Mouse (Mus musculus): ENCODE data around the gene Ccdc63. TPM values are rescaled to one million over a fixed set of nuclear protein-coding genes. Genes with fewer than 3 reads are reported as not detected.
A peak's percentile ranks its signal among the peaks of the same experiment; 100 is the strongest.

Ccdc63 gene
- polyA plus RNA-seq, 1 experiment from 2014 or later: not detected

- H3K4me3 ChIP-seq (ENCODE audit: low read depth, low read length): no peak overlapping the region
- H3K4me2 ChIP-seq (replicated peaks; ENCODE audit: low read depth, low read length): no peak overlapping the region
- no peak for DNase-seq (ENCODE audit: low spot score)
- 82% methylated on average over 8 of the region's 8 CpGs for WGBS
- H3K4me1 ChIP-seq (replicated peaks; ENCODE audit: control insufficient read depth, insufficient read depth, low read length): no peaks in the 10 kb centered on the region
- no peak for ATAC-seq (ENCODE audit: low FRiP score)
- H3K27ac ChIP-seq (ENCODE audit: low read depth, low read length): no peak overlapping the region
- no peaks in the 10 kb centered on the region for H3K27me3 ChIP-seq (ENCODE audit: control insufficient read depth, insufficient read depth, low read length)
- H3K9me3 ChIP-seq (ENCODE audit: control insufficient read depth, low read length): no peaks in the 10 kb centered on the region
- no peak overlapping the region for H3K9ac ChIP-seq (ENCODE audit: low read depth, low read length)
- no peaks in the 10 kb centered on the region for H3K36me3 ChIP-seq (ENCODE audit: control insufficient read depth, insufficient read depth, low read length)
Observed at GRCm38 (mm10) chr5:122089664-122090063, 51.0 kb downstream of the Ccdc63 start.

- Histone ChIP-seq H3K9ac (ENCODE audit: low read depth, low read length) (no peak overlapping the region), H3K4me2 (replicated peaks; ENCODE audit: low read depth, low read length) (no peak overlapping the region), H3K4me1 (replicated peaks; ENCODE audit: control insufficient read depth, insufficient read depth, low read length) (no peaks in the 10 kb centered on the region), H3K4me3 (ENCODE audit: low read depth, low read length) (no peak overlapping the region), H3K36me3 (ENCODE audit: control insufficient read depth, insufficient read depth, low read length) (no peaks in the 10 kb centered on the region), H3K27ac (ENCODE audit: low read depth, low read length) (no peak overlapping the region), H3K9me3 (ENCODE audit: control insufficient read depth, low read length) (no peaks in the 10 kb centered on the region), H3K27me3 (ENCODE audit: control insufficient read depth, insufficient read depth, low read length) (no peaks in the 10 kb centered on the region)
- 0 out of 2 replicates have a peak, but pooled peaks have one; percentile 30 for ATAC-seq (ENCODE audit: low FRiP score)
- peak; percentile 94 for DNase-seq (ENCODE audit: low spot score)
- WGBS: 3% methylated on average over 5 of the region's 5 CpGs
Observed at GRCm38 (mm10) chr5:122088917-122089316, 51.7 kb downstream of the Ccdc63 start.

GRCm38 (mm10) chr5:122086121-122086520 lies 54.5 kb downstream of the Ccdc63 start:
- H3K9me3 ChIP-seq (ENCODE audit: control insufficient read depth, low read length): no peaks in the 10 kb centered on the region
- ATAC-seq (ENCODE audit: low FRiP score) (no peak), DNase-seq (ENCODE audit: low spot score) (no peak)
- no peaks in the 10 kb centered on the region for H3K36me3 ChIP-seq (ENCODE audit: control insufficient read depth, insufficient read depth, low read length)
- H3K27me3 ChIP-seq (ENCODE audit: control insufficient read depth, insufficient read depth, low read length): no peaks in the 10 kb centered on the region
- H3K4me2 ChIP-seq (replicated peaks; ENCODE audit: low read depth, low read length): no peak overlapping the region
- H3K9ac ChIP-seq (ENCODE audit: low read depth, low read length): no peak overlapping the region
- no peak overlapping the region for H3K27ac ChIP-seq (ENCODE audit: low read depth, low read length)
- 74% methylated on average over 3 of the region's 3 CpGs for WGBS
- H3K4me1 ChIP-seq (replicated peaks; ENCODE audit: control insufficient read depth, insufficient read depth, low read length): no peaks in the 10 kb centered on the region
- H3K4me3 ChIP-seq (ENCODE audit: low read depth, low read length): no peak overlapping the region

DNA sequence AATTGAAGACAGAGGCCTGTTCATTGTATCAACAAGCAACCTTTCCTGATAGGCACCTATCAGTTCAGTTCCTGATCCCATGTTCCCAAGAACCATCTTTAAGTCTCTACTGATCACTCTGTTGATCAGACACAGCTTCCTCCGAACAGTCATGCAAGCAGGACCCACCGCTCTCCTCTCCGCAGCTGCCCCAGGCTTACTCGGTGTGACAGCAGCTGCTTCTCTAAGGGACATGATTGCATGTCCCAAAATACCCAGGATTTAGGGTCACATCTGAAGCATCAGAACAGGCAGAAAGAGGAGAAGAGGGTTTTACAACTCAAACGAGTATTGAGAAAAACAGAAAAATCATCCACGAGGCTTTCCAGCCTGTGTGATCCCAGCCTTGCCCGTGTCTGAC lies 55.3 kb downstream of the Ccdc63 start:
- Histone ChIP-seq H3K27ac (ENCODE audit: low read depth, low read length) (no peak overlapping the region), H3K36me3 (ENCODE audit: control insufficient read depth, insufficient read depth, low read length) (no peaks in the 10 kb centered on the region), H3K4me2 (replicated peaks; ENCODE audit: low read depth, low read length) (no peak overlapping the region), H3K4me1 (replicated peaks; ENCODE audit: control insufficient read depth, insufficient read depth, low read length) (no peaks in the 10 kb centered on the region), H3K27me3 (ENCODE audit: control insufficient read depth, insufficient read depth, low read length) (no peaks in the 10 kb centered on the region), H3K9me3 (ENCODE audit: control insufficient read depth, low read length) (no peaks in the 10 kb centered on the region), H3K9ac (ENCODE audit: low read depth, low read length) (no peak overlapping the region), H3K4me3 (ENCODE audit: low read depth, low read length) (no peak overlapping the region)
- WGBS: 88% methylated on average over 7 of the region's 7 CpGs
- ATAC-seq (ENCODE audit: low FRiP score) (no peak), DNase-seq (ENCODE audit: low spot score) (no peak)

DNA sequence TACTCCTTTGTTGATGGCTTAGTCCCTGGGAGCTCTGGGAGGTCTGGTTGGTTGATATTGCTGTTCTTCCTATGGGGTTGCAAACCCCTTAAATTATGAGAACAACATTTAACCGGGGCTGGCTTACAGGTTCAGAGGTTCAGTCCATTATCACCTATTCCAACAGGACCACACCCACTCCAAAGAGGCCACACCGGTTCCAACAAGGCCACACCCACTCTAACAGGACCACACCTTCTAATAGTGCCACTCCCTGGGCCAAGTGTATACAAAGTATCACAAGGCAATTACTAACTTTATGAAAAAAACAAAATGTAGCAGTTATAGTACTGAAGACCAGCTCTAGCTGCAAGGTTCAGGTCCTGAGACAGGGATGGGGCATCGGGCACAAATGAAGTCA lies 56.2 kb downstream of the Ccdc63 start:
- no peak overlapping the region for H3K4me3 ChIP-seq (ENCODE audit: low read depth, low read length)
- H3K36me3 ChIP-seq (ENCODE audit: control insufficient read depth, insufficient read depth, low read length): no peaks in the 10 kb centered on the region
- WGBS: 69% methylated on average over 3 of the region's 3 CpGs
- no peak overlapping the region for H3K4me2 ChIP-seq (replicated peaks; ENCODE audit: low read depth, low read length)
- H3K9me3 ChIP-seq (ENCODE audit: control insufficient read depth, low read length): no peaks in the 10 kb centered on the region
- H3K4me1 ChIP-seq (replicated peaks; ENCODE audit: control insufficient read depth, insufficient read depth, low read length): no peaks in the 10 kb centered on the region
- no peak for DNase-seq (ENCODE audit: low spot score)
- no peaks in the 10 kb centered on the region for H3K27me3 ChIP-seq (ENCODE audit: control insufficient read depth, insufficient read depth, low read length)
- no peak overlapping the region for H3K27ac ChIP-seq (ENCODE audit: low read depth, low read length)
- H3K9ac ChIP-seq (ENCODE audit: low read depth, low read length): no peak overlapping the region
- no peak for ATAC-seq (ENCODE audit: low FRiP score)

- Histone ChIP-seq H3K27me3 (ENCODE audit: control insufficient read depth, insufficient read depth, low read length) (no peaks in the 10 kb centered on the region), H3K27ac (ENCODE audit: low read depth, low read length) (no peak overlapping the region), H3K9ac (ENCODE audit: low read depth, low read length) (no peak overlapping the region), H3K4me1 (replicated peaks; ENCODE audit: control insufficient read depth, insufficient read depth, low read length) (no peaks in the 10 kb centered on the region), H3K9me3 (ENCODE audit: control insufficient read depth, low read length) (no peaks in the 10 kb centered on the region), H3K4me3 (ENCODE audit: low read depth, low read length) (no peak overlapping the region), H3K4me2 (replicated peaks; ENCODE audit: low read depth, low read length) (no peak overlapping the region), H3K36me3 (ENCODE audit: control insufficient read depth, insufficient read depth, low read length) (no peaks in the 10 kb centered on the region)
- no peak for ATAC-seq (ENCODE audit: low FRiP score)
- 89% methylated on average over 2 of the region's 2 CpGs for WGBS
- no peak for DNase-seq (ENCODE audit: low spot score)
Observed at GRCm38 (mm10) chr5:122083282-122083681, 57.3 kb downstream of the Ccdc63 start.

- ATAC-seq (ENCODE audit: low FRiP score): no peak
- Histone ChIP-seq H3K4me3 (ENCODE audit: low read depth, low read length) (no peak overlapping the region), H3K9me3 (ENCODE audit: control insufficient read depth, low read length) (no peaks in the 10 kb centered on the region), H3K4me2 (replicated peaks; ENCODE audit: low read depth, low read length) (no peak overlapping the region), H3K27ac (ENCODE audit: low read depth, low read length) (no peak overlapping the region), H3K27me3 (ENCODE audit: control insufficient read depth, insufficient read depth, low read length) (no peaks in the 10 kb centered on the region), H3K36me3 (ENCODE audit: control insufficient read depth, insufficient read depth, low read length) (no peaks in the 10 kb centered on the region), H3K9ac (ENCODE audit: low read depth, low read length) (no peak overlapping the region), H3K4me1 (replicated peaks; ENCODE audit: control insufficient read depth, insufficient read depth, low read length) (no peaks in the 10 kb centered on the region)
- no peak for DNase-seq (ENCODE audit: low spot score)
- whole genome bisulfite sequencing: 91% methylated on average over 13 of the region's 13 CpGs
Observed at GRCm38 (mm10) chr5:122081471-122081870, 59.2 kb downstream of the Ccdc63 start.

- no peak overlapping the region for H3K4me2 ChIP-seq (replicated peaks; ENCODE audit: low read depth, low read length)
- ATAC-seq (ENCODE audit: low FRiP score) (no peak), DNase-seq (ENCODE audit: low spot score) (no peak)
- no peak overlapping the region for H3K4me3 ChIP-seq (ENCODE audit: low read depth, low read length)
- H3K9ac ChIP-seq (ENCODE audit: low read depth, low read length): no peak overlapping the region
- no peaks in the 10 kb centered on the region for H3K36me3 ChIP-seq (ENCODE audit: control insufficient read depth, insufficient read depth, low read length)
- 81% methylated on average over 11 of the region's 11 CpGs for WGBS
- no peaks in the 10 kb centered on the region for H3K4me1 ChIP-seq (replicated peaks; ENCODE audit: control insufficient read depth, insufficient read depth, low read length)
- H3K27me3 ChIP-seq (ENCODE audit: control insufficient read depth, insufficient read depth, low read length): no peaks in the 10 kb centered on the region
- H3K27ac ChIP-seq (ENCODE audit: low read depth, low read length): no peak overlapping the region
- no peaks in the 10 kb centered on the region for H3K9me3 ChIP-seq (ENCODE audit: control insufficient read depth, low read length)
Observed at GRCm38 (mm10) chr5:122080930-122081329, 59.7 kb downstream of the Ccdc63 start.

DNA sequence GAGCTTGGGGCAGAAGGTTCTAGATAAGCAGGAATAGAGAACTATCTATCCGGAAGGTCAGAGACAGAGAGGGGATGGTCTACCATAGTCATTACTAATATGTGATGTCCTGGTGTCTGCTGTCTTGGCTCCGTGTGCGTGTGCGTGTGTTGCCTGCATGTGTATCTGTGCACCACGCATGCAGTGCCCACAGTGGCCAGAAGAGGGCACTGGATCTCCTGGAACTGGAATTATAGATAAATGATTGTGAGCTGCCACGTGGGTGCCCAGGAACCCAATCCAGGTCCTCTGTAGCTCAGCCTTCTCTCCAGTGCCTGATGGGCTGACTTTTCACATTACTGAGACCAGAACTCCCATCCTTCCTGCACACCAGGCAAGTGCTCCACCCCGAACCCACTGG lies 60.8 kb downstream of the Ccdc63 start:
- Histone ChIP-seq H3K9ac (ENCODE audit: low read depth, low read length) (no peak overlapping the region), H3K9me3 (ENCODE audit: control insufficient read depth, low read length) (no peaks in the 10 kb centered on the region), H3K4me3 (ENCODE audit: low read depth, low read length) (no peak overlapping the region), H3K4me2 (replicated peaks; ENCODE audit: low read depth, low read length) (no peak overlapping the region), H3K4me1 (replicated peaks; ENCODE audit: control insufficient read depth, insufficient read depth, low read length) (no peaks in the 10 kb centered on the region), H3K27ac (ENCODE audit: low read depth, low read length) (no peak overlapping the region), H3K36me3 (ENCODE audit: control insufficient read depth, insufficient read depth, low read length) (no peaks in the 10 kb centered on the region), H3K27me3 (ENCODE audit: control insufficient read depth, insufficient read depth, low read length) (no peaks in the 10 kb centered on the region)
- no peak for ATAC-seq (ENCODE audit: low FRiP score)
- whole genome bisulfite sequencing: 84% methylated on average over 7 of the region's 7 CpGs
- peak; percentile 41 for DNase-seq (ENCODE audit: low spot score)

Measured in hindbrain, embryonic 11.5 days (tissue).